Mouse (Mus musculus): ENCODE measurements at regions not wholly inside any gene's neighbourhood (a gene's known extent, or its start where the extent isn't known, plus 50 kb on each side); places are given as distances from the start of the nearest gene placed in this dataset.
"Not testable (repeated sequence)": the region's sequence is repeated elsewhere in the genome, so short reads cannot be mapped to it uniquely, and the experiment has no call there.

DNA sequence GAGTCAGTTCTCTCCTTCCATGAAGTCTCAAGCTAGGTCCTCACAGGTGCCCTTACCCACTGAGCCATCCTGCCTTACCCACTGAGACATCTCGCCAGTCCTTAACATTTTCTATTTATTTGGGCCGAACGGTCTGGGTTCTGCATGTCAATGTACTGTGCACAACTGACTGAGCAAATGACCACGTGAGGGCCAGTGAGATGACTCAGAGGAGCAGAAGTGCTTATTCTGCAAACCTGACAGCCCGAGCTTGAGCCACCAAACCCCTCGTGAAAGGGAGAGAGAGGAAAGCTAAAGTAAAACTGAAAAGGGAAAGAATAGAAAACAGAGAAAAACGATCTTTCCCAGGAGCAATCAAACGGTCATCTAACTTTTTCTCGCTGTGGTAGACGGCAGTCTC lies 52.2 kb upstream of the Nmd3 start:
- no peak overlapping the region for H3K9ac ChIP-seq
- no peaks in the 10 kb centered on the region for H3K36me3 ChIP-seq
- H3K4me1 ChIP-seq: peaks cover 6% of the 10 kb centered on the region
- WGBS (ENCODE audit: insufficient replicate concordance): 67% methylated on average over 10 of the region's 10 CpGs
- no peaks in the 10 kb centered on the region for H3K9me3 ChIP-seq (replicated peaks)
- H3K4me2 ChIP-seq: no peak overlapping the region
- H3K27me3 ChIP-seq (replicated peaks): 0 out of 2 replicates have a peak, but pooled peaks cover 4% of the 10 kb centered on the region
- ATAC-seq: no peak
- no peak overlapping the region for H3K4me3 ChIP-seq
- no peak overlapping the region for H3K27ac ChIP-seq

DNA sequence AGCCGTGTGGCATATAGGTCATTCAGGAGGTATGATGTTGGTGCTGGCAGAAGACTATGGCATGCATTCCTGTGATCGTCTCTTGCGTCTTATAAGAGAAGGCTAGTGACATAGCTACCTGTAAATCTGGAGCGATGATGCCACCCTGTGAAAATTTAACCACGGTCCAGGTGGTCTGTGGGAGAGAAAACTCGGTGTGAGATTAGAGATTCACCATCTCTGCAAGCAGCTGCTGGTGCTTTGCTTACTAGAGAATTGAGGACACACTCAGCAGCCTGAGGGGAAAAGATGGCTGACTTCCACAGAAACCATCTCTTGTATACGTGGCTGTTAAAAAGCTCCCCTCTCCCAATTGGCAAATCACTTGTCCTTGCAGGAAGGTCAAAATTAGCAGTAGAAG lies 54.0 kb upstream of the Nmd3 start:
- H3K4me1 ChIP-seq: no peaks in the 10 kb centered on the region
- H3K9ac ChIP-seq: no peak overlapping the region
- 0 out of 2 replicates have a peak, but pooled peaks cover 4% of the 10 kb centered on the region for H3K27me3 ChIP-seq (replicated peaks)
- 74% methylated on average over 7 of the region's 7 CpGs for WGBS (ENCODE audit: insufficient replicate concordance)
- no peak overlapping the region for H3K27ac ChIP-seq
- H3K4me3 ChIP-seq: no peak overlapping the region
- no peaks in the 10 kb centered on the region for H3K36me3 ChIP-seq
- no peak overlapping the region for H3K4me2 ChIP-seq
- no peaks in the 10 kb centered on the region for H3K9me3 ChIP-seq (replicated peaks)
- ATAC-seq: no peak

DNA sequence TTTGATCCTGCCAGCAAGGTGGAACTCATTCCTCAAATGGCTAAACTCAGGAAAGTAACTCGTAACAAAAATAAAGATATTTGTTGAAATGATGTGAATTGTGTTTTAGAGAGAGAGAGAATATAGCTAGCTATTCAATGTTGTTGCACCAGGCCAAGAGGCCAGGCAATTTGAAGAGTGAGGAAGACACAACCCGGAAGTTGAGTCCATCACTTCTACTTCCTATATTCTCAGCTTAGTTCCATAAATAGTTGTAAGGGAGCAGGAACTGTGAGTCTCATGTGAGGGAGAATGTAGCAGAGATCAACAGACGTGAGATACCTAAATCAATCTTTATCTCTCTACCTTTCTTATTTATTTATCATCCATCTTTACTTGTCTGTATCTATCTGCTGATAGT lies 54.4 kb upstream of the Nmd3 start:
- H3K4me2 ChIP-seq: no peak overlapping the region
- H3K27ac ChIP-seq: no peak overlapping the region
- 0 out of 2 replicates have a peak, but pooled peaks cover under 1% of the 10 kb centered on the region for H3K27me3 ChIP-seq (replicated peaks)
- H3K36me3 ChIP-seq: no peaks in the 10 kb centered on the region
- H3K4me3 ChIP-seq: no peak overlapping the region
- no peak overlapping the region for H3K9ac ChIP-seq
- WGBS (ENCODE audit: insufficient replicate concordance): 48% methylated on average over 3 of the region's 3 CpGs
- no peaks in the 10 kb centered on the region for H3K4me1 ChIP-seq
- ATAC-seq: no peak
- no peaks in the 10 kb centered on the region for H3K9me3 ChIP-seq (replicated peaks)

DNA sequence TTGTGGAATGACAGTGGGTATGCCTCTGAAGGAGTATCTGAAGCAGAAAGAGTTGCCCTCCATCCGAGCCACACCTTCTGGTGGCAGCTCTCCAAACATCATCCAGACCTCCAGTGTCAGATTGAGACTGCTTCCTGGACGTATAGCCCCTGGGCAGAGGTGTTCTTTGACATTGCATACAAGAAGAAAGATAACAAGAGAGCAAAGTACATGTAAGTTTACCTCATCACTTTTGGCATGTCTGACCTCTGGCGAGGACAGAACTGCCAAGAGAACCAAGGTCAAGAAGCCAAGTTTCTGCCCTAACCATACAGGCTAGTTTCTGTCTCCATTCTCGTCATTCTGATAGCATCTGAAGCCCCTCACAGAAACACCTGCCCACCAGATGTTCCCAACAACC lies 57.5 kb upstream of the Nmd3 start:
- 54% methylated on average over 4 of the region's 4 CpGs for WGBS (ENCODE audit: insufficient replicate concordance)
- Histone ChIP-seq H3K9me3 (replicated peaks) (no peaks in the 10 kb centered on the region), H3K4me2 (no peak overlapping the region), H3K36me3 (no peaks in the 10 kb centered on the region), H3K27ac (no peak overlapping the region), H3K27me3 (replicated peaks) (no peaks in the 10 kb centered on the region), H3K9ac (no peak overlapping the region), H3K4me3 (no peak overlapping the region), H3K4me1 (no peaks in the 10 kb centered on the region)
- ATAC-seq: no peak

DNA sequence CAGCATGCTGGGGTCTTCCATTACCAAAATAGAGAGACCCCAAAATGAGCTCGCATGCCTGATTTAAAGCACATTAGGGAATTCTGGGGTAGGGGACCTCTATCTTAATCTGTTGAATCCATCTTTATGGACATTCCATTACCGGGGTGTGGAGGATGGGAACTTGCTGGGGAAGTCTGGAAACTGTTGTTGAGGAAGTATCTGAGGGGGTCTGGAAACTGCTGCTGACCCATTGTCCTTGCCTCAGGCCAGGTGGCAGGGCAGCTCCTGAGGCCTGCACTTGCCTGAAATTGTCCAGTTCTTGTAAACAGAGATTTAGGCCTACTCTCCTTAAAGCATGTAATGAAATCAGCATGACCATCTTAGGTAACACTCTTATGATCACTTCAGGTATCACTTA lies 59.4 kb upstream of the B3galnt1 start:
- Histone ChIP-seq H3K27ac (no peak overlapping the region), H3K4me3 (no peak overlapping the region), H3K27me3 (replicated peaks) (no peaks in the 10 kb centered on the region), H3K36me3 (no peaks in the 10 kb centered on the region), H3K9me3 (replicated peaks) (no peaks in the 10 kb centered on the region), H3K4me2 (no peak overlapping the region), H3K4me1 (peaks cover 4% of the 10 kb centered on the region; the same call in 1 of the 2 replicates), H3K9ac (no peak overlapping the region)
- ATAC-seq: no peak
- WGBS (ENCODE audit: insufficient replicate concordance): 48% methylated on average over 2 of the region's 2 CpGs

DNA sequence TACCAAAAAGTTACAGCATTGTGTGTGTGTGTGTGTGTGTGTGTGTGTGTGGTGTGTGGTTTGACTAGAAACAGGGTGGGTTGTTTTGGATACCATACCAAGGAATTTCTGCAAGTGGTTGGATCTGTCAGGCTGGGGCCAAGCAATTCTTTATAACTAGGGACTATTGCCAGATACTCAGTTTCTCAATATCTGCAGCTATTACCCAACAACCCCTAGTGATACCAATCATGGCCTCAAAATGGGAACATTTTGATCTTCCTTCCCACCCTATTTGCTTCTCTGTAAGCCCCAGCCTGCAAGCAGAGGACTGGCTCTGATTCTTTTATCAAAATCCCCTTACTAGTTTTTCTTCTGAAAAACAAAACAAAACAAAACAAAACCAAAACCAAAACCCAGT lies 58.8 kb upstream of the B3galnt1 start:
- Histone ChIP-seq H3K4me2 (no peak overlapping the region), H3K9me3 (replicated peaks) (no peaks in the 10 kb centered on the region), H3K9ac (no peak overlapping the region), H3K4me1 (peaks cover 4% of the 10 kb centered on the region; the same call in 1 of the 2 replicates), H3K4me3 (no peak overlapping the region), H3K27me3 (replicated peaks) (no peaks in the 10 kb centered on the region), H3K27ac (no peak overlapping the region), H3K36me3 (no peaks in the 10 kb centered on the region)
- ATAC-seq: no peak

DNA sequence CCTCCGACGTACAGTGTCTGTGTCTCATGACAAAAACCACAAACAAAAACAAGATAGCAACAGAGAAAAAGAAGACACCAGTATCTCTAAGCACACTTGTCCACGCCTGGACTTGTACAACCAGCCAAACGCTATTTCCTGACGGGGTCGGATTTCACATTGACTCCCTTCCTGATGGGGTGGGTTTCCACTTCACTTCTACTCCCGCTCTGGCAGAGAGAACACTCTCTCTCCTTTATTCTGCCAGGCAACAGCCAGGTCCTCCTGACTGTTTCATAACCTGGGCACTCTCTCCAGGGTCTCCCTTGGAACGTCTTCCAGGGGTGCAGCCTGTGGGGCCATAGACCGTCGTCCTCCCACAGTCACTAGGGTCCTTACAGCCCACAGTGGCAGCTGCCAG lies 56.9 kb upstream of the B3galnt1 start:
- not testable (repeated sequence) for H3K27me3 ChIP-seq (replicated peaks); H3K9me3 ChIP-seq (replicated peaks); H3K4me2 ChIP-seq; H3K36me3 ChIP-seq; H3K9ac ChIP-seq; H3K4me3 ChIP-seq; H3K4me1 ChIP-seq; ATAC-seq; H3K27ac ChIP-seq
- 28% methylated on average over 10 of the region's 10 CpGs for WGBS (ENCODE audit: insufficient replicate concordance)

DNA sequence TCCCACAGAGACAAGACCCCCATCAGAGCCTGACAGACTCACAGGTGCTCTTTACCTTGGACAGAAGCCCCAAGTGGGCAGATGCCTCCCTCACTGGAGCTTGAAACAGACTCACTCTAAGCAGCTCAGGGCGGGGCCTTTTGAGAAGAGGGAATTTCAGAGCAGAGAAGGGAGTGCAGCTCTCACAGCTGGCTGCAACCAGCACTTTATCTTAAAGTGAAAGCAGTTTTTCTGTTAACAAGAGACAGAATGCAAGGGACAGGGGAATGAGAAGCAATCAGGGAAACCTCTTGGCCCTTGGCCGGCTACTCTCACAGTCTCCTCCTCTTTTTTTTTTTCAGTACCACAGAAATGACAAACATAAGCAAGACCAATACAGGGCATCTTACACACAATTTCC lies 56.2 kb upstream of the B3galnt1 start:
- Histone ChIP-seq H3K9ac (no peak overlapping the region), H3K27ac (no peak overlapping the region), H3K27me3 (replicated peaks) (no peaks in the 10 kb centered on the region), H3K4me2 (peak overlapping the region; percentile 12; the same call in 1 of the 2 replicates), H3K36me3 (no peaks in the 10 kb centered on the region), H3K4me3 (no peak overlapping the region), H3K9me3 (replicated peaks) (no peaks in the 10 kb centered on the region), H3K4me1 (peaks cover 4% of the 10 kb centered on the region; the same call in 1 of the 2 replicates)
- no peak for ATAC-seq
- WGBS (ENCODE audit: insufficient replicate concordance): 13% methylated on average over 2 of the region's 2 CpGs

DNA sequence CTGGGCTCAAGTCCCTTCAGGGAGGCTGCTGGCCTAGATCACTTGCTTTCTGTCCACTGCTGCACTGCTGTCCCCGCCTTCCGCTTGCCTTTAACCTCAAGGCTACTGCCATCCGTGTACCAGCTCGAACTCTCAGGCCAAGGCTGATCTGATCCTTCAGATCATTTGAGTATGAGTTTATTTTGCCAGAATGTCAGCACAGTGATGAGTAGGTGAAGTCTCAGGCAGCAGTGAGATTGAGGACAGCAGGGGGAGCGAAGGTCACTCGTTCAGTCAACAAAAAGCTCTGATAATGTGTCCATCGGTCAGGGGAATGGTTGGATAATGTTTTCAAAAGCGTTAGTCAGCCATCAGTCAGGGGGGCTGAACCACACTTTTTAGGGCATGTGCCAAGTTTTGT lies 54.6 kb upstream of the B3galnt1 start:
- WGBS (ENCODE audit: insufficient replicate concordance): 56% methylated on average over 8 of the region's 8 CpGs
- H3K9me3 ChIP-seq (replicated peaks); H3K27me3 ChIP-seq (replicated peaks); H3K4me3 ChIP-seq; H3K27ac ChIP-seq; H3K4me1 ChIP-seq; H3K9ac ChIP-seq; H3K4me2 ChIP-seq; H3K36me3 ChIP-seq; ATAC-seq: not testable (repeated sequence)

DNA sequence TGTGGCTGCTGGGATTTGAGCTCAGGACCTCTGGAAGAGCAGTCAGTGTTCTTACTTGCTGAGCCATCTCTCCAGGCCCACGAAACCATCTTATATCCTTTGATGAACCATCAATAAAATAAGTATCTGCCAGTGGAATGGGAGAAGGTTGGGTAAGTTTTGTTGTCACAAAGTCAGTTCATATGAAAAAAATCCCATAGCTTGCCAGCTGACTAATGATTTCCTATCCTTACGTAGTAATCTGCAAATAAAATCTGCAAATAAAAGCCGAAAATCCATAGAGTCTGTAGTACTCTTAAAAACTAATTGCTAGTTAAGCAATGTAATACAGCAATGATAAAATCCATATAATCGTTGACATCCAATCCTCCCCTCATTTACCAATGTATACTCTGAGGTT lies 50.8 kb upstream of the B3galnt1 start:
- WGBS (ENCODE audit: insufficient replicate concordance): 77% methylated on average over 4 of the region's 4 CpGs

More for the DNA sequence above, 50.8 kb upstream of the B3galnt1 start:
- H3K27ac ChIP-seq: no peak overlapping the region
- no peaks in the 10 kb centered on the region for H3K36me3 ChIP-seq
- ATAC-seq: no peak
- H3K9ac ChIP-seq: no peak overlapping the region
- H3K4me2 ChIP-seq: no peak overlapping the region
- no peak overlapping the region for H3K4me3 ChIP-seq
- 0 out of 2 replicates have a peak, but pooled peaks cover 6% of the 10 kb centered on the region for H3K9me3 ChIP-seq (replicated peaks)
- no peaks in the 10 kb centered on the region for H3K27me3 ChIP-seq (replicated peaks)
- H3K4me1 ChIP-seq: no peaks in the 10 kb centered on the region

Measured in liver, embryonic 12.5 days (tissue).